8 mouse cellular contexts compared by ENCODE assay signal in the genomic region with DNA sequence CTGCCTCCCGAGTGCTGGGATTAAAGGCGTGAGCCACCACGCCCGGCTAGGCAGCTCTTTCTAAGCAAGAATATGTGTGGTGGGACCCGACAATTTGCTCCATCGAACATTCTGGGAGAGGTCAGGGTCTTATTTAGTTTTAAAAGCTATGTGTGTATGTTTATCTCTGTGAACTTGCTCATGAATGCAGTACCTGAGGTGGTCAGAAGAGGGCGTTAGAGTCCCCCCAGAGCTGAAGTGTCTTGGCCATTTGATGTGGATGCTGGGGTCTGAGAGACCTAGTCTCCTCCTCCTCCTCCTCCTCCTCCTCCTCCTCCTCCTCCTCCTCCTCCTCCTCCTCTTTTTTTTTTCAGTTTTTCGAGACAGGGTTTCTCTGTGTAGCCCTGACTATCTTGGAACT. TPM values are rescaled to one million over a fixed set of nuclear protein-coding genes. Genes with fewer than 3 reads are reported as not detected.
DNase-seq lines count a peak whose midpoint lies in the region; ATAC-seq lines count a peak whose summit lies in the region.
"Had no signal": no experiment of that assay in that cellular context is flagged by ENCODE, and none has a peak within 500 bp of the region (broad histone marks: within the 10 kb centered on the region; RNA-seq: fewer than 3 reads in every experiment).

No protein-coding gene starts in this region.

- no peaks in the 10 kb centered on the region for H3K9me3 ChIP-seq in heart, embryonic 10.5 days
- H3K9me3 ChIP-seq in neural tube, embryonic 11.5 days (ENCODE audit: control insufficient read depth, low read length) = no peaks in the 10 kb centered on the region
- H3K9me3 ChIP-seq: midbrain, embryonic 15.5 days had no signal

- no peak for ATAC-seq in neural tube, embryonic 11.5 days (ENCODE audit: insufficient read depth, low FRiP score, low TSS enrichment)
- ATAC-seq: midbrain, embryonic 15.5 days had no signal

- no peak overlapping the region for H3K27ac ChIP-seq in heart, embryonic 10.5 days
- H3K27ac ChIP-seq in neural tube, embryonic 11.5 days (ENCODE audit: low read depth, low read length) = no peak overlapping the region

- peaks cover 64% of the 10 kb centered on the region for H3K4me1 ChIP-seq in heart, embryonic 10.5 days
- H3K4me1 ChIP-seq in neural tube, embryonic 11.5 days (ENCODE audit: control insufficient read depth, insufficient read depth, low read length) = peaks cover 46% of the 10 kb centered on the region

- H3K4me2 ChIP-seq in neural tube, embryonic 11.5 days (ENCODE audit: low read depth) = no peak overlapping the region
- H3K4me2 ChIP-seq: midbrain, embryonic 15.5 days had no signal

- no peak overlapping the region for H3K4me3 ChIP-seq in heart, embryonic 10.5 days
- H3K4me3 ChIP-seq in neural tube, embryonic 11.5 days (ENCODE audit: low read depth, low read length) = no peak overlapping the region
- H3K4me3 ChIP-seq: midbrain, embryonic 15.5 days had no signal

- 75% methylated on average over 8 of the region's 8 CpGs for WGBS in heart, embryonic 10.5 days
- WGBS in neural tube, embryonic 11.5 days = 87% methylated on average over 7 of the region's 8 CpGs

- DNase-seq in heart, postnatal 4 days = peak; percentile 62
- no peak for DNase-seq in heart, embryonic 10.5 days (ENCODE audit: low spot score)
- peak; percentile 20 for DNase-seq in neural tube, embryonic 11.5 days (ENCODE audit: low spot score)
- DNase-seq in neural tube, embryonic 10.5 days (ENCODE audit: extremely low spot score, low spot score) = no peak
- peak; percentile 71 for DNase-seq in ZHBTc4 (ENCODE audit: low read depth, low spot score)
- peak; percentile 43 for DNase-seq in thymus, postnatal 25 days
- no peak for DNase-seq in adrenal gland, postnatal 14 days

- peaks cover 9% of the 10 kb centered on the region; the same call in 1 of the 2 replicates for H3K36me3 ChIP-seq in heart, embryonic 10.5 days
- H3K36me3 ChIP-seq in neural tube, embryonic 11.5 days (ENCODE audit: control insufficient read depth, insufficient read depth, low read length) = no peaks in the 10 kb centered on the region
- H3K36me3 ChIP-seq: midbrain, embryonic 15.5 days had no signal

- H3K9ac ChIP-seq in neural tube, embryonic 11.5 days (ENCODE audit: low read length) = no peak overlapping the region
- H3K9ac ChIP-seq: midbrain, embryonic 15.5 days had no signal

- no peaks in the 10 kb centered on the region for H3K27me3 ChIP-seq in heart, embryonic 10.5 days (ENCODE audit: insufficient read depth, poor library complexity, severe bottlenecking)
- H3K27me3 ChIP-seq in neural tube, embryonic 11.5 days (ENCODE audit: control insufficient read depth, insufficient read depth, low read length) = no peaks in the 10 kb centered on the region
- H3K27me3 ChIP-seq: midbrain, embryonic 15.5 days had no signal

RNA-seq across cellular contexts. Expression of a gene that starts 5.2 kb away (rescaled TPM):
- total RNA-seq in heart, postnatal 4 days (2021) = 100 to 1,000 TPM; 288 to 301 TPM
- 18.2 and 24.1 TPM in 2 replicates for polyA plus RNA-seq in heart, embryonic 10.5 days (2016; fragmentation: Nextera tagmentation; extraction: Ambion mirVana)
- polyA plus RNA-seq in neural tube, embryonic 11.5 days (2014; fragmentation: Nextera tagmentation; extraction: Ambion mirVana) = 26.4 and 29.8 TPM in 2 replicates
- total RNA-seq in adrenal gland, postnatal 14 days (2021) = 83.1 and 84.0 TPM in 2 replicates

RNA-seq across cellular contexts. Expression of a gene that starts 25.5 kb away (rescaled TPM):
- 1 to 10 TPM; 2.5 to 2.7 TPM for total RNA-seq in heart, postnatal 4 days (2021)
- polyA plus RNA-seq in heart, embryonic 10.5 days (2016; fragmentation: Nextera tagmentation; extraction: Ambion mirVana) = 89.4 and 98.5 TPM in 2 replicates
- polyA plus RNA-seq in neural tube, embryonic 11.5 days (2014; fragmentation: Nextera tagmentation; extraction: Ambion mirVana) = 133 and 153 TPM in 2 replicates
- total RNA-seq in adrenal gland, postnatal 14 days (2021) = 1.8 and 2.2 TPM in 2 replicates

Comparison
In these comparisons a context has a peak if more than half of its experiments do, and no peak if none do; other contexts are left out.
1. DNase-seq: peak in heart, postnatal 4 days (single experiment), neural tube, embryonic 11.5 days (single experiment), ZHBTc4 (single experiment) and thymus, postnatal 25 days (single experiment); none in heart, embryonic 10.5 days (single experiment), neural tube, embryonic 10.5 days (single experiment) and adrenal gland, postnatal 14 days (single experiment).